Mouse (Mus musculus): ENCODE measurements at regions not wholly inside any gene's neighbourhood (a gene's known extent, or its start where the extent isn't known, plus 50 kb on each side); places are given as distances from the start of the nearest gene placed in this dataset.
"Not testable (repeated sequence)": the region's sequence is repeated elsewhere in the genome, so short reads cannot be mapped to it uniquely, and the experiment has no call there.

DNA sequence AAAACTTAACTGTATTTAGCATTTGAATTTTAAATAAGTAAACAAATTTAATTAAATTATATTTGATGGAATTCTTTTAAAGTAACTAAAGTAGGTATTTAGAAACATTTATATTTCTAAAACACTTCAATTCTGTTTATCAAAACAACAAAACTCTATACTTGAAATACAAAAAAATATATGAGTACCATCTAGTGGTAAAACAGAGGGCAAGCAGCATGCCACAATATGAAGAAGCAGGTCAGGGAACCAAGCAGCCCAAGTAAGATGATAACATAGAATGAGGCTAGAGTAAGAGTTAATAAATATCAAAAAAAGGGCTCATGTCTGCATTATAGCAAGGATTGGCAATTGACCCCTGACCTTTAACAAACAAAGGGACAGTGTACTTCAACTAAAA is 639.7 kb downstream of the Cdh10 start:
- DNase-seq (ENCODE audit: low spot score): no peak

DNA sequence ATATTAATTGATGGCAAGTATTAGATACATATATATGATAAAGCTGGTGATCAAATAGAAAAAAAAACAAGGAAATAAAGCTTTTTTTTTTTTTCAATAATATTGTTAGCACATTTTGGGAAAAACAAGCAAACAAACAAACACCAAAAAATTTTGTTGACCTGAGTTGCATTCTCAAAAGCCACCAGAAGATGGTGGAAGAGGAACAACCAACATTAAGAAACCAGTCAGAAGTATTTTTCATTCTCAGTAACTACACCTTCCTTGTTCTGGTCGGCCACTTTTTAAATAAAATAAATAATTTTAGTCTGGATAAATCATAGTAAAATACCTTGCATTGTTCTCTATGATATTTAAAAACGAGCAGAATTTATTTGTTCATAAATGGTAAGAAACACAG is 654.8 kb downstream of the Cdh10 start:
- DNase-seq (ENCODE audit: low spot score): peak; percentile 43

DNA sequence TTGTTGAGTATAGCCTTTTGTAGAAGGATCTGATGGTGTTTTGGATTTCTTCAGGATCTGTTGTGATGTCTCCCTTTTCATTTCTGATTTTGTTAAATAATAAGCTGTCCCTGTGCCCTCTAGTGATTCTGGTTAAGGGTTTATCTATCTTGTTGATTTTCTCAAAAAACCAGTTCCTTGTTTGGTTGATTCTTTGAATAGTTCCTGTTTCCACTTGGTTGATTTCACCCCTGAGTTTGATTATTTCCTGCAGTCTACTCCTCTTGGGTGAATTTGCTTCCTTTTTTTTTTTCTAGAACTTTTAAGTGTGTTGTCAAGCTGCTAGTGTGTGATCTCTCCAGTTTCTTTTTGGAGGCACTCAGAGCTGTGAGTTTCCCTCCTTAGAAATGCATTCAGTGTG is 674.8 kb downstream of the Cdh10 start:
- DNase-seq (ENCODE audit: low spot score): not testable (repeated sequence)

DNA sequence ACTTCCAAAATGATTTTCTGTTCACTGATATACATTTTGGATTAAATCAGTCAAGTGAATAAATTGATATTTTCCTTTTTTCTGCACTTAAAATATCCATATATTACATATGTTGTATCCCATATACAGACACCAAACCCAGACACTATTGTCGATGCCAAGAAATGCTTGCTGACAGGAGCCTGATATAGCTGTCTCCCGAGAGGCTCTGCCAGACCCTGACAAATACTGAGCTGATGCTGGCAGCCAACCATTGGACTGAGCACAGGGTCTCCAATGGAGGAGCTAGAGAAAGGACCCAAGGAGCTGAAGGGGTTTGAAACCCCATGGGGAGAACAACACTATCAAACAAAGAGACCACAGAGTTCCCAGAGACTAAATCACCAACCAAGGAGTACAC is 700.6 kb downstream of the Cdh10 start:
- DNase-seq (ENCODE audit: low spot score): no peak

DNA sequence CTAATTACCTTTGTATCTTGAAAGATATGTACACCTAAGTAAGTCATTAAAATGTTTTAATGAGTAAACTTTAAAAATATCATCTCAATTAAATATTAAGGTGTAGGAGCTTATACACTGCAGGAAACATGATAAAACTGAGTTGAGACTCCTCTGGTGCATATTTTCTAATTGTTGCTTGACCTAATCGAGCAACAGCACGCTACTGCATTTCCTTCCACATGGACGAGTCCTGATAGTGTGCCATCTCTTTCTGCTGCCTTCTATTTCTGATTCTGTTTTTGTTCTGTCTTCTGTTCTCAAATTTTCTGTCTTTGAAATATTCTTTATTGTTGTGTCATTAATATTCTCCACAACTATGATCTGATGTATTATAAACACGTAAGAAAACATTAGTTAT is 721.9 kb downstream of the Cdh10 start:
- DNase-seq (ENCODE audit: low spot score): peak; percentile 0

DNA sequence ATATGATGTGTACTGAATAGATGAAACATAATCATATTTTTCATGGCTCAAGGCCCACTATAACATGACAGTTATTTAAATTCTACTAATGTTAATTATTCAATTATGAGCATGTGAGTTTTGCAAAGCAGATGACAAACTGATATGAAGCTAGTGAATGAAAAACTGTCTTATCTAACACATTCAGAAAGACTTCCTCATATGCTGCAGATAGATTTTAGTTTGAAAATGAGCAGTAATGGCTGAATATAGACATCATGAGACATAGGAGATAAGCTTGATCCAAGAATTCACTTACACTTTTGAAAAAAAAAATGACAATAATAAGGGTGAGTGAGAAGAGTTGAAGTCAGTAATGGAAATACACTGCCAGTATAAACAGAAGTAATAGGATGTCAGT is 731.0 kb downstream of the Cdh10 start:
- no peak for DNase-seq (ENCODE audit: low spot score)

DNA sequence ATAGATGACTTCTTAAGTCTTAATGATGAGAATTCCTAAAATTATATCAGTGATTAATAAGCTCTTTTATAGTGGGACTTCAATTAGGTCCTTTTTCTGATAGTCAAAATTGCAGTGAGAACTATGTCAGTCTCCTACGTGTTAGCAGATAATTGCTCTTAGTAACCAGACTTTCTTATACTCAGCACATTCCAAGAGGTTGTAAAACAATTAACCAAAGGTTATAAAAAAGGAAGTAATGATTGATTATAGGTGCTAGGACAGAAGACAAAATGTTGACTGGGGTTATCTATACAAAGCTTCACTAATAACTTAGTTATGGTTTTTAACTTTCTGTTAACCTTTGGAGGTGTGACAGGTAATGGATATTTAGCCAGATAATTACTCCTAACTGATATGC is 766.0 kb downstream of the Cdh10 start:
- no peak for DNase-seq (ENCODE audit: low spot score)

DNA sequence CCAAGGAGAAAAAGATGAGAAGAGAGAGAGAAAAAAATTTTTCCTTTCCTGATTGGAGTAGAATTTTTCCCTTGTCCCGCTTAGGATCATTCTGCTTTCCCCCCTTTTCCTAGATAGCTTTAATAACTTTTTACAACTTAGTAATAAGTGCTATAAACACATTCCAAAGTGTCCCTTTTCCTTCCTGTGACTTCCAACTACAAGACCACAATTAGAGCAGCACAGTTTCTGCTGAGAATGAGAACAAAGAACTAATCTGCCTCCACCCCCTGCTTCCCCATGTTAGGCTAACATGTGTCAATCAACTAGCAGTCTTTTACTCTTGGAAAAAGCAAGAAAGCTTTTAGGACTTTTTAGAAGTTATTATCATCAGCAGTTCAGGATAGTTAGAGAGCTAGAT is 766.5 kb downstream of the Cdh10 start:
- no peak for DNase-seq (ENCODE audit: low spot score)

DNA sequence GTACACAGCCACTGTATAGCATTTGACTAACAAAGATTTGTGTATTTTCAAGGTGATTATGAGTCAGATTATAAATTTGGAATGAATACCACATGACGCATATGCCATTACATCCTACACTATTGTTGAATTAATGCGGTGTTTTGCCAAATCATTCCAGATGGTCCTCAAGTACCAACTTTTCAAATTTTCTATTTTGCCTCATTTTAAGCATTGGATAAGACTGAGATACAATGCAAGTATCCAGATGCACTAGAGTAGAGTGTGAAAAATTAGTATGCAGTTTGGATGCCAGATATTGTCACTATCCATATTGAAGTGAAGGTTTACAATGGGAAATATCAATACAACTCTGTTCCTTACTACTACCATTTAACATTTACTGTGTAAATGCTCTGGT is 775.0 kb downstream of the Cdh10 start:
- no peak for DNase-seq (ENCODE audit: low spot score)

DNA sequence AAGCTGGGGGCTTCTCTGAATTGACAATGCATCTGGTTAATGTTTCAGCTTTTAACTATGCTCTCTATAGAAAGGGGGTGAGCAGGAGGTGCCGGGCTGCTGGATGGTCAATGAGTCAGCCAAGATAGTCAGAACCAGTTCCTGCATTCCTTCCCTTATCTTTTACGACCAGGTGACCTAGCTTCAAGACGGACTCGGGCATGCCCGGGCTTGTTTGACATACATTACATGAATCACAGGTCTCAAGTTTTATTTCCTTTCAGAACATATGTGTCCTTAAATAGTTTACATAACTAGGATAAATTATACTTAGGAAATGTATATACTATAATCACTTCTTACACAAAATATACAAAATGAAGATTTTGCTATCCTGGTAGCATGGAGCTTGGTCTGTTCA is 803.6 kb downstream of the Cdh10 start:
- DNase-seq (ENCODE audit: low spot score): not testable (repeated sequence)

DNA sequence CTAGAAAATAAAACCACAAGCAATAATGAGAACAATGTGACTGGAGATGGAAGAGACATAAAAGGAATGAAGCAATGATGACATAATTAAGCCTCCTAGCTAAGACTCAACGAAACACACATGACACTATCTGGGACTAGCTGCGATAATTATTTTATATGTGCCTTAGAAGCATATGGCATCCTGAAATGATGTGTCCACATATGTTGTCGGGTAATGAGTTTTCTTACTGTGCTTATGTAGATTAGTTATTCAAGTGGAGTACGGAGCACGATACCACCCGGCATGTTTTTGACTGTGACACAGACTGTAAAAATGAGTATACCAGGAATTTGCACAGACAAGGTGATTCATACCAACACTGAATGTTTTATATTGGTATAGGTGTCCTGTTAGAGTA is 781.7 kb upstream of the Cdh12 start:
- DNase-seq (ENCODE audit: low spot score): no peak

DNA sequence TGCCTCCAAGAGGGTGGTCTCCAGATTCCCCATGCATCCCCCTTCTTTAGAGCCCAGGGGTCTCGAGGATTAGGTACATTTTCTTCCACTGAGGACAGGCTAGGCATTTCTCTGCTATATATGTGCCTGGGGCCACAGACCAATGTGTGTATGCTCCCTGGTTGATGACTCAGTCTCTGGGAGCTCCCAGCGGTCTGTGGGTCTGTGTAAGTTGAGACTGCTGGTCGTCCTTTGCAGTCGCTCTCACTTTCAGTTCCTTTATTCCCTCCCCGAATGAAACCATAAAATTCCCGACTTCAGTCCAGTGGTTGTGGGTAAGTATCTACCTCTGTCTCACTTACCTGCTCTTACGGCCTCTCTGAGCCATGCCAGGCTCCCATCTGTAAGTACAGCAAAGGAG is 773.5 kb upstream of the Cdh12 start:
- DNase-seq (ENCODE audit: low spot score): no peak

DNA sequence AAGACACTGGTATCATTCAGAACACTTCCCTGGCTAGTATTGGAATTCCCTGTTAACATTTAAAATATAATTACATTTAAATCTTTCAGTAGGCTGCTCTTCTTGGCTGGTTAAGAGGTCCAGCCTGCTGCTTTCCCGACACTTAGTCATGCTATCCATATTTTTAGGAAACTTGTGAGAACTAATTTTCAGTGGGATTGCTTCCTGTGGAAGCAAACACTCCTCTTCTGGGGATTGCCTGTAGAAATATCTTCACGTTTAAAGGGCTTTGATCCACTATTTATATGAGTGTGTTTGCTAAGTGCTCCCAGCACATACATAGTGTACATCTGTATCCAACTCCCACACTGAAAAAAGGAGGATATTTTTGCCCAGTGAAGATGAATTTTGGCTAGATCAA is 761.8 kb upstream of the Cdh12 start:
- no peak for DNase-seq (ENCODE audit: low spot score)

DNA sequence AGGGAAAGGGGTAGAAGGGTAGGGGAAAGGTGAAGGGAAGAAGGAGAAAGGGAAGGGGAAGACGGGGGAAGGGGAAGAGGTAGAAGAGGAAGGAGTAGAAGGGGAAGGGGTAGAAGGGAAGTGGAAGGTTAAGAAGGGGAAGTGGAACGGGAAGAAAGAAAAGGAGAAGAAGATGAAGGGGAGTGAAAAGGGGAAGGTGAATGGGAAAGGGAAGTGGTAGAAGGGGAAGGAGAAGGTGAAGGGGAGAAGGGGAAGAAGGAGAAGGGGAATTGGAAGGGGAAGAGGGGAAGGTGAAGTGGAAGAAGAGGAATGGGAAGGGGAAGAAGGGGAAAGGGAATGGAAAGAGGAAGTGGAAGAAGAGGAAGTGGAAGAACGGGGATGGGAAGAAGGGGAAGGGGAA is 737.3 kb upstream of the Cdh12 start:
- DNase-seq (ENCODE audit: low spot score): no peak

All from adipocyte (in vitro differentiated cells).